Mouse (Mus musculus): ENCODE measurements at regions not wholly inside any gene's neighbourhood (a gene's known extent, or its start where the extent isn't known, plus 50 kb on each side); places are given as distances from the start of the nearest gene placed in this dataset.

- H3K27me3 ChIP-seq (ENCODE audit: insufficient read depth, low read length) = no peaks in the 10 kb centered on the region
- no peaks in the 10 kb centered on the region for H3K9me3 ChIP-seq (ENCODE audit: low read depth, low read length)
- ATAC-seq (ENCODE audit: insufficient read depth) (no peak), DNase-seq (no peak)
- H3K4me1 ChIP-seq (ENCODE audit: insufficient read depth) = no peaks in the 10 kb centered on the region
- H3K4me2 ChIP-seq = no peak overlapping the region
- no peaks in the 10 kb centered on the region for H3K36me3 ChIP-seq (ENCODE audit: insufficient read depth)
- TF ChIP-seq CTCF (IDR thresholded peaks at IDR 0.05; ENCODE audit: low read depth) = no peak
- no peak overlapping the region for H3K27ac ChIP-seq (ENCODE audit: low read depth)
- H3K4me3 ChIP-seq (ENCODE audit: low read depth, low read length) = no peak overlapping the region
- no peak overlapping the region for H3K9ac ChIP-seq
- WGBS = 44% methylated on average over 8 of the region's 8 CpGs
These were observed 155.2 kb downstream of the Trim29 start for GRCm38 (mm10) chr9:43465731-43466330.

- no peak overlapping the region for H3K4me3 ChIP-seq (ENCODE audit: low read depth, low read length)
- no peak for TF ChIP-seq CTCF (IDR thresholded peaks at IDR 0.05; ENCODE audit: low read depth)
- H3K4me1 ChIP-seq (ENCODE audit: insufficient read depth) = no peaks in the 10 kb centered on the region
- H3K36me3 ChIP-seq (ENCODE audit: insufficient read depth) = no peaks in the 10 kb centered on the region
- ATAC-seq (ENCODE audit: insufficient read depth) (no peak), DNase-seq (no peak)
- H3K27me3 ChIP-seq (ENCODE audit: insufficient read depth, low read length) = no peaks in the 10 kb centered on the region
- H3K4me2 ChIP-seq = no peak overlapping the region
- no peak overlapping the region for H3K9ac ChIP-seq
- no peaks in the 10 kb centered on the region for H3K9me3 ChIP-seq (ENCODE audit: low read depth, low read length)
- no peak overlapping the region for H3K27ac ChIP-seq (ENCODE audit: low read depth)
- 32% methylated on average over 3 of the region's 3 CpGs for WGBS
These were observed 156.2 kb downstream of the Trim29 start for GRCm38 (mm10) chr9:43466883-43467282.

GRCm38 (mm10) chr9:43469215-43469614 lies 158.6 kb downstream of the Trim29 start:
- DNase-seq (no peak), ATAC-seq (ENCODE audit: insufficient read depth) (no peak)
- no peak overlapping the region for H3K4me3 ChIP-seq (ENCODE audit: low read depth, low read length)
- no peaks in the 10 kb centered on the region for H3K9me3 ChIP-seq (ENCODE audit: low read depth, low read length)
- H3K36me3 ChIP-seq (ENCODE audit: insufficient read depth) = no peaks in the 10 kb centered on the region
- no peak for TF ChIP-seq CTCF (IDR thresholded peaks at IDR 0.05; ENCODE audit: low read depth)
- WGBS = 62% methylated on average over 10 of the region's 10 CpGs
- no peak overlapping the region for H3K9ac ChIP-seq
- no peak overlapping the region for H3K27ac ChIP-seq (ENCODE audit: low read depth)
- no peak overlapping the region for H3K4me2 ChIP-seq
- no peaks in the 10 kb centered on the region for H3K4me1 ChIP-seq (ENCODE audit: insufficient read depth)
- no peaks in the 10 kb centered on the region for H3K27me3 ChIP-seq (ENCODE audit: insufficient read depth, low read length)

- ATAC-seq (ENCODE audit: insufficient read depth) = no peak
- H3K4me3 ChIP-seq (ENCODE audit: low read depth, low read length) = no peak overlapping the region
- 71% methylated on average over 2 of the region's 2 CpGs for WGBS
- no peaks in the 10 kb centered on the region for H3K36me3 ChIP-seq (ENCODE audit: insufficient read depth)
- H3K4me1 ChIP-seq (ENCODE audit: insufficient read depth) = no peaks in the 10 kb centered on the region
- H3K9ac ChIP-seq = no peak overlapping the region
- H3K27ac ChIP-seq (ENCODE audit: low read depth) = no peak overlapping the region
- no peaks in the 10 kb centered on the region for H3K9me3 ChIP-seq (ENCODE audit: low read depth, low read length)
- DNase-seq = no peak
- H3K4me2 ChIP-seq = no peak overlapping the region
- TF ChIP-seq CTCF (IDR thresholded peaks at IDR 0.05; ENCODE audit: low read depth) = no peak
- no peaks in the 10 kb centered on the region for H3K27me3 ChIP-seq (ENCODE audit: insufficient read depth, low read length)
These were observed 161.6 kb downstream of the Trim29 start for GRCm38 (mm10) chr9:43472231-43472630.

- Histone ChIP-seq H3K36me3 (ENCODE audit: insufficient read depth) (no peaks in the 10 kb centered on the region), H3K27ac (ENCODE audit: low read depth) (no peak overlapping the region), H3K9me3 (ENCODE audit: low read depth, low read length) (no peaks in the 10 kb centered on the region), H3K4me2 (no peak overlapping the region), H3K4me3 (ENCODE audit: low read depth, low read length) (no peak overlapping the region), H3K27me3 (ENCODE audit: insufficient read depth, low read length) (no peaks in the 10 kb centered on the region), H3K4me1 (ENCODE audit: insufficient read depth) (no peaks in the 10 kb centered on the region), H3K9ac (no peak overlapping the region)
- no peak for TF ChIP-seq CTCF (IDR thresholded peaks at IDR 0.05; ENCODE audit: low read depth)
- DNase-seq (no peak), ATAC-seq (ENCODE audit: insufficient read depth) (no peak)
- 52% methylated on average over 1 of the region's 1 CpGs for WGBS
These were observed 162.5 kb downstream of the Trim29 start for GRCm38 (mm10) chr9:43473164-43473563.

GRCm38 (mm10) chr9:43473601-43474302 lies 163.1 kb downstream of the Trim29 start:
- ATAC-seq (ENCODE audit: insufficient read depth) = no peak
- no peak overlapping the region for H3K4me3 ChIP-seq (ENCODE audit: low read depth, low read length)
- no peaks in the 10 kb centered on the region for H3K27me3 ChIP-seq (ENCODE audit: insufficient read depth, low read length)
- H3K36me3 ChIP-seq (ENCODE audit: insufficient read depth) = no peaks in the 10 kb centered on the region
- H3K27ac ChIP-seq (ENCODE audit: low read depth) = no peak overlapping the region
- no peaks in the 10 kb centered on the region for H3K9me3 ChIP-seq (ENCODE audit: low read depth, low read length)
- WGBS = 56% methylated on average over 16 of the region's 16 CpGs
- no peak for DNase-seq
- no peak for TF ChIP-seq CTCF (IDR thresholded peaks at IDR 0.05; ENCODE audit: low read depth)
- H3K4me1 ChIP-seq (ENCODE audit: insufficient read depth) = no peaks in the 10 kb centered on the region
- no peak overlapping the region for H3K4me2 ChIP-seq
- no peak overlapping the region for H3K9ac ChIP-seq

- Histone ChIP-seq H3K4me2 (no peak overlapping the region), H3K27me3 (ENCODE audit: insufficient read depth, low read length) (no peaks in the 10 kb centered on the region), H3K9ac (no peak overlapping the region), H3K27ac (ENCODE audit: low read depth) (no peak overlapping the region), H3K4me3 (ENCODE audit: low read depth, low read length) (no peak overlapping the region), H3K4me1 (ENCODE audit: insufficient read depth) (no peaks in the 10 kb centered on the region), H3K36me3 (ENCODE audit: insufficient read depth) (no peaks in the 10 kb centered on the region), H3K9me3 (ENCODE audit: low read depth, low read length) (no peaks in the 10 kb centered on the region)
- DNase-seq (no peak), ATAC-seq (ENCODE audit: insufficient read depth) (no peak)
- 57% methylated on average over 4 of the region's 4 CpGs for WGBS
- TF ChIP-seq CTCF (IDR thresholded peaks at IDR 0.05; ENCODE audit: low read depth) = no peak
These were observed 163.6 kb downstream of the Trim29 start for GRCm38 (mm10) chr9:43474303-43474643.

All from lung, embryonic 14.5 days (tissue).